Mouse (Mus musculus) neural tube, embryonic 14.5 days (tissue): Measurements from ENCODE around the gene Neurl4. TPM values are rescaled to one million over a fixed set of nuclear protein-coding genes. Genes with fewer than 3 reads are reported as not detected.
"Not testable (repeated sequence)": the region's sequence is repeated elsewhere in the genome, so short reads cannot be mapped to it uniquely, and the experiment has no call there.

Experiments
- ATAC-seq: fragments of 200-750 bp; cut with Nextera tagmentation; 2 replicates; pipeline ENCODE4 v1.8.0; 2017; ENCODE audit warnings: low read depth, mild to moderate bottlenecking, moderate TSS enrichment, moderate library complexity
- H3K27ac ChIP-seq: fragments of 300-500 bp; sonication (generic); 2 replicates; pipeline ENCODE4 v1.5.1; 2014; ENCODE audit warnings: low read depth, mild to moderate bottlenecking, control low read depth, low read length, moderate library complexity, mixed read lengths
- H3K27me3 ChIP-seq: fragments of 300-500 bp; sonication (generic); 2 replicates; pipeline ENCODE4 v1.6.1; 2014; ENCODE audit warnings: low read length; ENCODE audit not compliant: control insufficient read depth, insufficient read depth
- H3K36me3 ChIP-seq: fragments of 300-500 bp; sonication (generic); 2 replicates; pipeline ENCODE4 v1.6.1; 2014; ENCODE audit warnings: low read length, mixed read lengths; ENCODE audit not compliant: control insufficient read depth, insufficient read depth
- H3K4me1 ChIP-seq: fragments of 300-500 bp; sonication (generic); 2 replicates; pipeline ENCODE4 v1.6.1; 2014; ENCODE audit warnings: low read length; ENCODE audit not compliant: control insufficient read depth, insufficient read depth
- H3K4me2 ChIP-seq: fragments of 300-500 bp; sonication (generic); 2 replicates; pipeline ENCODE4 v1.6.1; 2014; ENCODE audit warnings: mild to moderate bottlenecking, low read depth, low read length, control low read depth
- H3K4me3 ChIP-seq: fragments of 300-500 bp; sonication (generic); 2 replicates; pipeline ENCODE4 v1.5.1; 2014; ENCODE audit warnings: low read depth, low read length, control low read depth, mixed read lengths
- H3K9ac ChIP-seq: fragments of 300-500 bp; sonication (generic); replicated peaks from 2 replicates; pipeline ENCODE4 v1.6.1; 2014; ENCODE audit warnings: low read depth, mild to moderate bottlenecking, control low read depth, low read length, mixed read lengths
- H3K9me3 ChIP-seq: fragments of 300-500 bp; sonication (generic); 2 replicates; pipeline ENCODE4 v1.6.1; 2016; ENCODE audit warnings: low read length; ENCODE audit not compliant: control insufficient read depth
- WGBS: fragments of 180-500 bp; shearing (Covaris S2); extraction: QIAGEN DNeasy Blood & Tissue Kit; methylation state at CpG from one replicate; pipeline ENCODE4 v1.1.7; 2014; 5-methylcytosine and 5-hydroxymethylcytosine counted together
- polyA plus RNA-seq: library from polyadenylated mRNA; unstranded; fragments of >200 nt; fragmentation: Nextera tagmentation; extraction: Ambion mirVana; gene quantifications from 2 replicates; pipeline ENCODE4 v1.2.1, GENCODE M21; 2014

Neurl4 gene
- polyA plus RNA-seq, 1 experiment from 2014 or later, result 26.2 TPM

DNA sequence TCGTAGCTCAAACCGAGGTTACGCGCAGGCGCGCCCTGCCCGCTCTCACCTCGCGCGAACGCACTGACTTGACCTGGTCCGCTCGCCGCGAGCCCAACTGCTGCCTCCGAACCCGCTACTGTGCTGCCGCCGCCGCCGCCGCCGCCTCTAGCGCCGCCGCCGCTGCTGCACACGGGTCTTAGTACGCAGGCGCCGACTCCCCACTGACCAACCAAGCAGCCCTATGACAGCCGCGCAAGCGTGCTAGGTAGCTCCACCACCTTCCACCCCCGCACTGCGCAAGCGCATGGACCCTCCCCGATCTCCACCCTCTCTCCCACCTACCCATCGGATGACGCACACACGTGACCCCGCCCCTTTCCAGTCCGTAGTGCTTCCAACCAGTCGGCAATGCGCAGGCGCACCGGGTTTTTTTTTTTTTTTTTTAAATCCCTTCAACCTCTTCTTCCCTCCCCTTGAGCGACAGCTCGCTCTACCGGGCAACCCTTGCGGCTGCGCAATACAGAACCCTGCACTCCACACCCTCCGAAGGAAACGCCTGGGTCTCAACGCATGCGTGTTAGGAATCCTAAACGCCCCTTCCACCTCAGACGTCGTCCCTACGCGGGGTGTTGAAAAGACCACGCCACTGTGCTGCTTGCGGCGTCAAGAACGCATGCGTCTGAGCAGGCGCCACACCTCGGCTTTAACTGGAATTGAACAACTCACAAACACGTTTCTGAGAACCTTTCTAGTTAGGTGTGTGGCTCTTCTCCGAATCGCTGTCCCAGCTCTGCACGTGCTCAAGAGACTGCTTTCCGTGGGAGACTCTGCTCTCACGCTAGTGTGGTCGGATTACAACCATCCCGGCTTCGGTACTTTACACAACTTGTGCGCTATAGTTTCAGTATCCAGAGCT lies 20.5 kb downstream of the Neurl4 start, which contains the start of gene Eif5a:
Gene Eif5a, minus strand, starts transcription at position 845 of the 898 bp plus-strand sequence.
- peak within 1 kb of the TSS; percentile 87 for H3K9ac ChIP-seq
- H3K4me3 ChIP-seq, result peak within 1 kb of the TSS; percentile 92
- peaks cover 17% of the 10 kb centered on the region for H3K4me1 ChIP-seq
- peak within 1 kb of the TSS; percentile 90 for H3K27ac ChIP-seq
- peak; percentile 96 for ATAC-seq
- peaks cover 16% of the 10 kb centered on the region for H3K36me3 ChIP-seq
- H3K27me3 ChIP-seq, result no peaks in the 10 kb centered on the region
- WGBS, result under 1% methylated on average over 71 of the region's 78 CpGs
- H3K4me2 ChIP-seq, result peak within 1 kb of the TSS; percentile 92
- H3K9me3 ChIP-seq, result no peaks in the 10 kb centered on the region

- peak overlapping the region; percentile 73 for H3K27ac ChIP-seq
- peak overlapping the region; percentile 34 for H3K4me3 ChIP-seq
- no peaks in the 10 kb centered on the region for H3K27me3 ChIP-seq
- whole genome bisulfite sequencing, result 2% methylated on average over 12 of the region's 12 CpGs
- no peak for ATAC-seq
- peak overlapping the region; percentile 26 for H3K9ac ChIP-seq
- peaks cover 17% of the 10 kb centered on the region for H3K4me1 ChIP-seq
- peaks cover 16% of the 10 kb centered on the region; the same call in 1 of the 2 replicates for H3K36me3 ChIP-seq
- H3K4me2 ChIP-seq, result peak overlapping the region; percentile 71
- H3K9me3 ChIP-seq, result no peaks in the 10 kb centered on the region
These were observed 21.3 kb downstream of the Neurl4 start for GRCm38 (mm10) chr11:69922012-69922756.

- Histone ChIP-seq H3K27me3 (no peaks in the 10 kb centered on the region), H3K9ac (no peak overlapping the region), H3K36me3 (peaks cover 10% of the 10 kb centered on the region; the same call in 1 of the 2 replicates), H3K4me2 (peak overlapping the region; percentile 71), H3K27ac (peak overlapping the region; percentile 73), H3K4me1 (peaks cover 17% of the 10 kb centered on the region), H3K4me3 (0 out of 2 replicates have a peak overlapping the region, but pooled peaks have one; percentile 34), H3K9me3 (no peaks in the 10 kb centered on the region)
- 72% methylated on average over 3 of the region's 3 CpGs for WGBS
- no peak for ATAC-seq
These were observed 21.9 kb downstream of the Neurl4 start for GRCm38 (mm10) chr11:69922796-69923195.

DNA sequence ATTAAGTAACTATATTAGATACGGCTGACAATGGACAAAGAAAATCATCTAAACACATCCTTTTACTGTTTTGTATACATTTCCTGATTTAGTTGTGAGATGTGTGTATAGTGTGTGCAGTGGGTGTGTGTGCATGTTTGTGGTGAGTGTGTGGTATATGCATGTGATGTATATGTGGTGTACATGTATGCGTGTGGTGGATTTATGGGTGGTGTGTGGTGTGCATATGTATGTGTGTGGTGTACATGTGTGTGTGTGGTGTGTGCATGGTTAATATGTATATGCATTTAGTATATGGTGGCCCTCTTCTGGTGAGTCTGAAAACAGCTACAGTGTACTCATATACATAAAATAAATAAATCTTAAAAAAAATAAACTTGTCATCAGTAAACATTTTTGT lies 26.6 kb downstream of the Neurl4 start:
- H3K9me3 ChIP-seq, result no peaks in the 10 kb centered on the region
- H3K4me3 ChIP-seq, result no peak overlapping the region
- peaks cover under 1% of the 10 kb centered on the region; the same call in 1 of the 2 replicates for H3K4me1 ChIP-seq
- H3K4me2 ChIP-seq, result no peak overlapping the region
- no peak for ATAC-seq
- WGBS, result 92% methylated on average over 2 of the region's 2 CpGs
- H3K36me3 ChIP-seq, result no peaks in the 10 kb centered on the region
- no peaks in the 10 kb centered on the region for H3K27me3 ChIP-seq
- H3K27ac ChIP-seq, result no peak overlapping the region
- H3K9ac ChIP-seq, result no peak overlapping the region

- no peak for ATAC-seq
- Histone ChIP-seq H3K4me2 (no peak overlapping the region), H3K36me3 (no peaks in the 10 kb centered on the region), H3K4me1 (no peaks in the 10 kb centered on the region), H3K9me3 (no peaks in the 10 kb centered on the region), H3K27me3 (no peaks in the 10 kb centered on the region), H3K4me3 (no peak overlapping the region), H3K27ac (no peak overlapping the region), H3K9ac (no peak overlapping the region)
- WGBS, result 86% methylated on average over 4 of the region's 4 CpGs
These were observed 28.8 kb downstream of the Neurl4 start for GRCm38 (mm10) chr11:69929712-69930111.

- not testable (repeated sequence) for H3K27me3 ChIP-seq, H3K9me3 ChIP-seq, H3K4me1 ChIP-seq, H3K4me2 ChIP-seq, H3K9ac ChIP-seq, H3K27ac ChIP-seq, H3K4me3 ChIP-seq, H3K36me3 ChIP-seq, ATAC-seq
- 87% methylated on average over 8 of the region's 8 CpGs for WGBS
These were observed 29.3 kb downstream of the Neurl4 start for GRCm38 (mm10) chr11:69930176-69930575.

DNA sequence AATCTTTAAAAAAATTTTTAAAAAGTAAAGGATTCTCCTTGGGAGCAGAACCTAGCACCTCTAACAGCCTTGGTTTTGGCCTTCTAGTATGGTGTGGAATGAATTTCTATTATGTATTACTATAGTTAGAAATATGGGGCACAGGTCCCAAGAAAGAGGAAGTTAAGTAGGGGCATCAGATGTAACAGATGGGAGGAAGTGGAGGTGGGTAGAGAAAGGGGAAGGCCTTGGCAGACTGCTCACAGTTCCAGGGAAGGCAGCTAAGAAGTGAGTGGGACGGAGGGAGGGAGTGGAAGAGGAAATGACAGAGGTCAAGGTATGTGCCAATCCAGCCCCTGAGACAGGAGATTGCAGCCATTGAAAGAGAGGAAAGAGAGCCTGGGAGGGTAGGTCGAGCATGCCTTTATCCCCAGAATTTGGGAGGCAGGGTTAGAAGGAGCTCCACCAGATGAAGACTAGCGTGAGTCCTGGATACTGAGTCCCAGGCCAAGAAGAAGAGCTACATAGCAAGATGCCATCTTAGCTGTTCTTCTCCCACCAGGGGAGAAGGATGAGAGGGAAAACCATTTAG lies 30.2 kb downstream of the Neurl4 start:
- Histone ChIP-seq H3K4me3 (no peak overlapping the region), H3K36me3 (no peaks in the 10 kb centered on the region)
- 66% methylated on average over 3 of the region's 3 CpGs for WGBS

DNA sequence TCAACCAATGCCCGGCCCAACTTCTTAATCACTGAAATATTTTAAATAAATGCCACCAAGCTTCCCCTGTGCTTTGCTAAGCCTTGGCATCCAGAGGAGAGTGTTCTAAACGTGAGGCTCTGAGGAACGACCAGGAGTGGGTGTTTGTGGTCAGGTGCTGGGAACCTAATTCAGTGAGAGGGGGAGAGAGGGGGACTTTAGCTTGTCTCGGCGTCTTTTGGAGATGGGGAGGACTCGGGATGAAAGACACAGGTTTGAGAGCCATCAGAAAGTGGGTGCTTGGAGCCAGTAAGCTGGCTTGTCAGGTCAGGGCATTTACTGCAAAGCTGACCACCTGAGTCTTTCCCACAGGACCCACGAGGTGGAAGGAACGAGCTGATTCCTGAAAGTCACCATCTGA lies 30.9 kb downstream of the Neurl4 start:
- H3K36me3 ChIP-seq, result no peaks in the 10 kb centered on the region
- no peaks in the 10 kb centered on the region for H3K9me3 ChIP-seq
- H3K4me3 ChIP-seq, result no peak overlapping the region
- ATAC-seq, result no peak
- H3K27me3 ChIP-seq, result peaks cover 1% of the 10 kb centered on the region; the same call in 1 of the 2 replicates
- H3K27ac ChIP-seq, result no peak overlapping the region
- no peak overlapping the region for H3K9ac ChIP-seq
- H3K4me2 ChIP-seq, result no peak overlapping the region
- H3K4me1 ChIP-seq, result 0 out of 2 replicates have a peak, but pooled peaks cover 6% of the 10 kb centered on the region
- 74% methylated on average over 8 of the region's 8 CpGs for WGBS

More for the DNA sequence above, 30.2 kb downstream of the Neurl4 start:
- ATAC-seq, result no peak
- Histone ChIP-seq H3K4me1 (0 out of 2 replicates have a peak, but pooled peaks cover under 1% of the 10 kb centered on the region), H3K9ac (no peak overlapping the region), H3K27ac (no peak overlapping the region), H3K4me2 (no peak overlapping the region), H3K9me3 (no peaks in the 10 kb centered on the region), H3K27me3 (no peaks in the 10 kb centered on the region)
